Mouse (Mus musculus): ENCODE data around the gene Unc79.

Gene Unc79

DNA sequence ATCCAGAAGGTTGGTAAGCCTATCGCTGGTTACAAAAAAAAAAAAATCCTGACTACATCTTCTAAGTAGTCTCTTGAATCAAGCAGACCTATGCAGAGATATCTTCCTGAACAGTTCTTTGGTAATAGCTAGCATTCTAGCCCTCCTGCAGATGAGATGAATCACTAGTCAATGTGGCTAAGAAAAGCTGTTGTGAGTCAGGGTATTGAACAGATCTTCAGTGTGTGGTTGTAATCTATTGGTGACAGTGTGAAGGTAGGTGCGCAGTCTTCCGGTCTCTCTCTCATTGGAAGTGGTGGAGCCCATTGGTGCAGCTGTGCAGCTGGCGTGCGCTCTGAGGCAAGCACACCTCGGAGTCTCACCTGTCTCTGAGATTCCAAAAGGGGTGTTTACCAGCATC is 180.3 kb downstream of the Unc79 start:
- DNase-seq (ENCODE audit: low spot score): no peak

DNA sequence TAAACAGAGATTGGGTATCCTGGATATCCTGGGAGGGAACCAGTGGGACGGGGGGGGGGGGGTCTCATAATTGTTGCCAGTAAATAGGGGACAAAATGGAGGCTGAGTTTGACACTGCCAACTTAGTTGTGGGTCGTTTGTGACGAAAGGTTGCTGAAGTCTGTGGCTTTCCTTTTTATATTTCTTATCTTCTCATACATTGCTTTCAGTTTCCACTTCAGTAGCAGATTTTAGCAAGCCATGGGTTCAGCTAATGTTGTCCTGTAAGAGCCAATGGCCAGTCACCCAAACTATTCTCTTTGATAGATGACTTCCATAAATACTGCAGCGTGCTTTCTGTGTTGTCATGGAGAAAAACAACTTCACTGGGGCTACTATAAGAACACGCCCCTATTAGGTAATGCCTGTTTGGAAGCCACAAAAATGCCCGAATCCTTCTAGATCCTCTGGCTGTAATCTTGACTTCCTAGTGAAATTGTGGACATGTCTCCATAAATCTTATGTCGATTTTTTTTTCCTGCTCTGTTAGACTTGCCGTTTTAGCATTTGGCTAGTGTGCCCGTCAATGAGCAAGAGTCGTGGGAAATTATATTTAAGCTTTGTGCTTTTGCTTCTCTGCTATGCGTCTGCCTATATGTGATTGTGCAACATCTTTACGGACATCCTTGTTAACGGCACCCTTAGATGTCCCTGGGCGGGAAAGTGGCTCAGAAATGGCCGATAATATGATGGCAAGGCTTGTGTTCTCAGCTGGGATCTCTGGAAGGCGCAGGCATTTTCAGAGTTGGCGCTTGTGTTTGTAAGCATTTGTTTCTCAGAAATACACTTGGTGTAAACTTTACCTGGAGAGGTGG is 181.0 kb downstream of the Unc79 start:
- no peak for DNase-seq (ENCODE audit: low spot score)

DNA sequence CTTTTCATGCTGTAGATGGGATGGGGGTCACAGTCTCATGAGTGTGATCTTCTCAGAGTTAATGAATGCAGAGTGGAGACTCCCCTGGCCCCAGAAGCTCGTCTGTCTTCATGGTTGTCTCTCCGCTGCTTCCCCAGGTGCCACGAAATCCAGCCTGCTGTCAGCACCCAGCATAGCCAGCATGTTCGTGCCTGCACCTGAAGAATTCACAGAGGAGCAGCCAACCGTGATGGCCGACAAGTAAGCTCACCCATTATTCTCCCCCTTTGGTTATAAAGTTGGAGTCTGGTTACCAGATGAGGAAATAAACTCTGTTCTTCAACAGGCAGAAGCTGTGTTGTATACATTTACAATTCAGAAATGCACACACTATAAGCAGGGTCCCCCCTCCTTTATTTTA is 182.8 kb downstream of the Unc79 start:
- DNase-seq (ENCODE audit: low spot score): no peak

DNA sequence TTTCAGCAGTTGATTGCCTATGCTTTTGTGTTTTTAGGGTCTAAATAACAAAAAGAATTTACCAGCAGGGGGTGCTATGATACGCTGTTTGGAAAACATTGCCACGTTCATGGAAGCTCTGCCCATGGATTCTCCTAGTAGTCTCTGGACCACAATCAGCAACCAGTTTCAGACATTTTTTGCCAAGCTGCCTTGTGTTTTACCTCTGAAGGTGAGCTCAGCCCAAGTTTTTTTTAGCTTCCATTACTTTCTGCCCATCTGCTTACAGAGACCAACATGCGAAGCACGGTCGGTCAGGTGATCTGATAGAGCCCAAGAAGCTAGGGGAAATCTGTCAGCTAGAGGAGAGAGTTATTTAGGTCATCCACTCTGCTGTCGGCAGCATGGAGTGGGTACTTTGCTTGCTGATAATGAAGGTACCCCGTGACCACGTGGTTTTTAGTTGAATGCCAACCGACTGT is 193.9 kb downstream of the Unc79 start:
- no peak for DNase-seq (ENCODE audit: low spot score)

DNA sequence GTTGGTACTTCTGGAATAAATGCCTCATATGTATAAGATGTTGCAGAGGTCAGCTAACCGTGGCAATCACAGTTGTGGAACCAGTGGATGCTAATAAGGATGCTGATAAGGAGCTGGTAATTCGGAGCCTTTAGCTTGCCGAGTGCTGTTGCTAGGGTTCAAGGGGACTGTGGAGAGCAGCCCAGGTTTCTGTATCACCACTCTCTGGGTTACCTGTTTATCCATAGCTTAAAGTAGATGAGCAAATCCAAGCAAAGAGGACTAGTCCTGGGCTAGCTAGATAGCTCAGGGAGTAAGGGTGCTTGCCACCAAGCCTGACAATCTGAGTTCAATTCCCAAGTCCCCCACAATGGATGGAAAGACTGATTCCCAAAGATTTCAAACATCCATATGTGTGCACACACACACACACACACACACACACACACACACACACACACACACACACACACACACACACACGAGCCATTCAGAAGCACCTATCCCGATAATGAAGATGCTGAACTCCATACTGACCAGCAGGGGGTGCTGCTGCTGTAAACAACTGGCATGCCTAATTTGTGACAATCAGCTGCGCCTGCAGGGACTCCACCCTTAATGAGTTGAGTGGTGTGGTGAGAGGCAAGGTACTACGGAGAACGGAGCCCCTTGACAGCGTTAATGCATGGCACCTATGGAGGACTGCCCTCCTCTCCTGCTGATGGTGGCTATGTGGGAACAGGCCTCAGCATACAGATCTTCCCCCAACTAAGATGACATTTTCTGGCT is 195.3 kb downstream of the Unc79 start:
- peak; percentile 75 for DNase-seq (ENCODE audit: low spot score)

DNA sequence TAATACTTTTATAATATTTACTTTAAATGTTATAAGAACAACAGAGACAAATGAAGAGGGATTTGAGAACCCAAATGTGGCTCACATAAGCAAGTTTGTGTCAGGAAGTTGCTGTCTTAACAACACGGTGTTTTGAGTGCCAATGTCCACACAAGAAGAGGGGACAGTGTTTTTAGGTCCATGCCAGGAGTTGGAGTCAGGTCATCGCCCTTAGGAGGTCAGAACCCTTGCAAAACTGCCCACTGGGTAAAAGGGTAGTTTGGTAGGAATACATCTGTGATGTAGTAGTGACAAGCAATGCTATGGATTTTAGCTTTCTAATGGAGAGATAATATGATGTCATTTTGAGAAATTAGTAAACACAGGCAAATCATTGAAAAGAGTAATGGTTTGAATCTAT is 201.6 kb downstream of the Unc79 start:
- DNase-seq (ENCODE audit: low spot score): no peak

DNA sequence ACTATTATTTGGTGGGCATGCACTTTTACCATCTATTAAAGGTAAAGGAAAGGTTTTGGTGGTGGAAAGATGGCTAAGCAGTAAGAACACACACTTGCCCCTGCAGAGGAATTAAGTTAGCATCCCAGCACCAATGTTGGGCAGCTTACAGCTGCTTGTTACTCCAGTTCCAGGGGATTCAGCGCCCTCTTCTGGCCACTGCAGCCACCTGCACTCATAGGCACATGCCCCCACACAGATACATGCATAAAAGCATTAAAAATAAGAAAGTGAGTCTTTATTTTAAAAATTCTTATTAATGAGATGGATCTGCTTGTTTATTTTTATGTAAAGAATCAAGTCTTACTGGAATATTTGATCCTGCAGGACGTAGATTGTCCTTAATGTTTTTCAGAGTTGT is 206.3 kb downstream of the Unc79 start:
- DNase-seq (ENCODE audit: low spot score): no peak

GRCm38 (mm10) chr12:103155406-103155805 is 206.7 kb downstream of the Unc79 start:
- no peak for DNase-seq (ENCODE audit: low spot score)

DNA sequence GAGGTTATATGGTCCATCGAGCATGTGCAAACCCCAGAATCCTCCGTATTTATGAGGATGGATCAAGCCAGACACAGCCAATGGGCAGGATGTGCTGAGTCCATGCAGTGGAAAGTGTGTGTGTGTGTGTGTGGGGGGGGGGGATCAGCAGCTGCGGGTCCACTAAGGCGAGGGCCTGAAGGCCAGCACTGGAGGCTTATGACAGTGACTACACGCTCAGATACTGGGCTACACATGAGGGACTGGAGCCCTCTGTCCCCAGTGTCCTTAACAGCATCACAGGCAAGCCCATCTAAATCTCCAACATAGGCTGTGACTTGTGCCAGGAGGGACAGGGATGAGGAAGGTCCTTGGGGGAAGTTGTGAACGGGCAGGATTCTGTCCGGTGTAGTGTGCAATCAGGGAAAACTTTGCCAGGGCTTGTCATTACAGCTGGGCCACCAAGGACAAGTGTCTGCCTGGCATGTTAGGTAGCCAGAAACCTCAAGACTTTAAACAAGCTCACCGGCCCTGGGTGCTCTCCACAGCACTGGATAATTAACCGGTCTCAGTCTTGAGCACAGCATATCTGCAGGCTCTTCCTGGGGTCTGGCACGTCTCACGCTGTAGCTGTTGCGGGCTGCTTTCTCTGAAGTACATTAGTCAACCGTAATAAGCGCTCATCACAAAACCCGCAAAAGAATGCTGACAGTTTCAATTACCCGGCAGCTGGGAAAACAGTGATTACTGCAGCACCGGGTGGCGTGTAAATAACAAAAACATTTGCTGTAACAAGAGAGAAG is 208.7 kb downstream of the Unc79 start:
- no peak for DNase-seq (ENCODE audit: low spot score)

- no peak for DNase-seq (ENCODE audit: low spot score)
Observed at GRCm38 (mm10) chr12:103159016-103159415, 210.4 kb downstream of the Unc79 start.

GRCm38 (mm10) chr12:103160721-103161120 is 212.1 kb downstream of the Unc79 start:
- no peak for DNase-seq (ENCODE audit: low spot score)

- no peak for DNase-seq (ENCODE audit: low spot score)
Observed at GRCm38 (mm10) chr12:103163596-103163995, 214.9 kb downstream of the Unc79 start.

DNA sequence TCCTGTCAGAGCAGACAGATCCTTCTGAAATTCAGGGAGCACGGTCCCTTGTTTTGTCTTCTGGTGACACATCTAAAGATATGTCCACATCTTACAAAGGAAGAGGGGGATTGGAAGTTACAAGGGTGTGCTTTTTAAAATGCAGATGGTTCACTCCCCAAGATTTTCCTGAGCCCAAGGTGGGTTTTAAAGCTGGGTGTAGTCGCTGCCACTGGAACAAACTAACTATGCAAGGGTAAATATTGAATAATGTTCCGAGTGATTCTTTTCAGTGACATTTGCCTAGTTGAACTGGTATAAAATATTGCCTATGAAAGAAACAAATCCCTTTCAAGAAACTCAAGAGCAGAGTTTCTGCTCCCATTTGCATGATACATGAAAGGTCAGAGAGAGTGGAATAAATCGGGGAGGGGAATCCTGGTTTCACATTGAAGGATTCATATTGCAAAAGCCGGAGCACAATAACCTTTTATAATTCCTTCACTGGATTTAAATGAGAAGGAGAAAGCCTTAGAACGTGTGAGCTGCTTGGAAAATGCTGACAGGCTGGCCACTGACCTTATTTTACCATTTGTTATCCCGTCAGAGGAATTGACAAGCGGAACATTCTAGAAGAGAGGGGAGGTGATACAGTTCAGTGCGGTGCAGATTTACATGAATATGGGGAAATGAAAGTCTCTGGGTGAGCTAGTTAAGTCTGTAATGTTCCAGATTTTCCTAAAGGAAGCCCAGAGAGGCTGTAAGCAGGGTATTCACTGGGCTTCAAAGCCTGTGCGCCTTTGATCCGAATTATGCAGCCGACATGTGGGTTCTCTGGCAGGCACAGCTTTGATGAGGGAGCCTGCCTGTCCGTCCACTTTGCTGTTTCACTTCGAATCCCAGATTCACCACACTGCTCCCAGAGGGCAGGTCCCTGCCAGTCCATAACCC is 215.7 kb downstream of the Unc79 start:
- DNase-seq (ENCODE audit: low spot score): no peak

- no peak for DNase-seq (ENCODE audit: low spot score)
Observed at GRCm38 (mm10) chr12:103168892-103169291, 220.2 kb downstream of the Unc79 start.

DNA sequence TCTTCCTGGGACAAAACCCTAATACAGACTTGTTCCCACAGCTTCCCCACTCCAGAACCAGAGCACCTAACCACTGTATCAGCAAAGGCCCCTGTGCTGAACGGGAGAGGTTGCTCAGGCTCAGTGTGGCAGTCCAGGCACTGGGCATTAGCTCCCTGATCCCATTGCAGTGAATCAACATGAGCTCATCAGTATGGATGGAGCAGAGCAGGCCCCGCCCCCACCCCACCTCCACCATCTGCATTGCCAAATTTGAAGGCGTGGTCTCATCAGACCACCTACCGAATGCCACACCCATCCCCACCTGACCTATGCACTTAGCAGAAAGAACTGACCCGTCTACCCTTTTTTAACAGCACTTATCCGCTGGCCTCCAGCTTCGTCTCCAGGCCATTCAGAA is 234.4 kb downstream of the Unc79 start:
- DNase-seq (ENCODE audit: low spot score): no peak

GRCm38 (mm10) chr12:103187020-103187419 is 238.4 kb downstream of the Unc79 start:
- DNase-seq (ENCODE audit: low spot score): no peak

GRCm38 (mm10) chr12:103188223-103188622 is 239.6 kb downstream of the Unc79 start:
- no peak for DNase-seq (ENCODE audit: low spot score)

DNA sequence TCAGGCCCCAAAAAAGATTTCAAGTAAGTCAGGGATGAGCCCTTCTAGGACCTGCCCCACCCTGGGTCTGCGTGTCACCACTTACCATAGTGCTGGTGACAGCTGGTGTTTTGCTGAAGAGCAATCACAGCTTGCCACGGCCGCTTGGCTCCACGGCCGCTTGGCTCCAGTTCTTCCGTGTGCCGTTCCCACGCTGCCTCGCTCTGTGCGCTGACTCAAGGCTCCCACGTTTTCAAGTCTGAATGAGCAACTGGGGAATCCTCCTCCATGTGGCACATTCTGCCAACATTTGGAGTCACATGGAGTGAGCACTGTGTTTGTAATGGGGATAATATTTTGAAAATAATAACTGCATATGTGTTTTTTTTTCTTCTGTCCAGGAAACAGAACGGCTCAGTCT is 241.1 kb downstream of the Unc79 start:
- DNase-seq (ENCODE audit: low spot score): no peak

- DNase-seq (ENCODE audit: low spot score): no peak
Observed at GRCm38 (mm10) chr12:103192996-103193395, 244.3 kb downstream of the Unc79 start.

- peak; percentile 77 for DNase-seq (ENCODE audit: low spot score)
Observed at GRCm38 (mm10) chr12:103202592-103203544, 254.2 kb downstream of the Unc79 start.
